Mouse (Mus musculus) bone marrow macrophage, adult 2 months (primary cell): ENCODE data around the gene Hist1h3a.

Source experiments
- CTCF ChIP-seq: IDR thresholded peaks from 2 replicates; pipeline ENCODE4 v1.5.1; 2012; ENCODE audit warnings: low read depth, mild to moderate bottlenecking, low read length, moderate library complexity
- POLR2A ChIP-seq: IDR thresholded peaks from 2 replicates; pipeline ENCODE4 v1.6.1; 2012; ENCODE audit warnings: mild to moderate bottlenecking, low read depth, low read length, borderline replicate concordance

- TF ChIP-seq POLR2A (no peak), CTCF (no peak)
Observed at GRCm38 (mm10) chr13:23740256-23740840, 21.8 kb downstream of the Hist1h3a start.
